ENCODE assay signal across 15 mouse cellular contexts in the genomic region with DNA sequence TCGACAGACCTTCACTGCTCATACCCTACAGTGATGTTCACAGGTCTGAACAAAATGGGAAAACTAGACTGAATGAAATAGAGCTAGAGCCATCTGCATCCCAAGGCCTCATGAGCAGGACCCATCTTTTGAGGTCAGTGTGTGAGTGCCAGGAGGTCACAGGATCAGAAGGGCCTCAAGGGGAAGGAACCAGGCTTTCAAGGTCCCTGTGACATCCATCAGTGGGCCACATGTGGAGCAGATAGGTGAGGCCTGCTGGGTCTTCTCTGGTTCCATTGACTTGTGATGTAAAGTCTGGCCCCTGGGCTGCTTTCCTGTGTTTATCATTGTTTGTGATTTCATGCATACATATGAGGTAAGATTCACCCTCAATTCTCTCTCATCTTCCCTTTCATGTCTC.
"Had no signal": no experiment of that assay in that cellular context is flagged by ENCODE, and none has a peak within 500 bp of the region (broad histone marks: within the 10 kb centered on the region; RNA-seq: fewer than 3 reads in every experiment).

No protein-coding gene starts in this region.

- H3K27ac ChIP-seq: left cerebral cortex, adult 2 months; limb, embryonic 10.5 days; liver, embryonic 15.5 days had no signal

- H3K4me2 ChIP-seq: liver, embryonic 11.5 days; liver, embryonic 15.5 days had no signal

- H3K4me3 ChIP-seq: limb, embryonic 10.5 days; liver, embryonic 15.5 days; midbrain, embryonic 12.5 days had no signal

- H3K4me1 ChIP-seq: liver, embryonic 15.5 days had no signal

- H3K9ac ChIP-seq: liver, embryonic 15.5 days had no signal

- H3K36me3 ChIP-seq: limb, embryonic 10.5 days; liver, embryonic 15.5 days; midbrain, embryonic 12.5 days had no signal

- H3K27me3 ChIP-seq: liver, embryonic 15.5 days; midbrain, embryonic 12.5 days had no signal

- DNase-seq: kidney, adult 8-10 months; kidney, postnatal 25 days; lung, adult 2 months; lung, postnatal 4 days; retina, postnatal 1 day; right cerebral cortex, postnatal 4 days; spleen, adult 18-20 months; thymus, adult 18-20 months; thymus, postnatal 14 days had no signal

- ATAC-seq: lung, postnatal 0 days had no signal

- H3K9me3 ChIP-seq: limb, embryonic 10.5 days; liver, embryonic 15.5 days; midbrain, embryonic 12.5 days had no signal
